Mouse (Mus musculus) brain, embryonic 14.5 days (tissue): ENCODE measurements at regions not wholly inside any gene's neighbourhood (a gene's known extent, or its start where the extent isn't known, plus 50 kb on each side); places are given as distances from the start of the nearest gene placed in this dataset.

Experiments
- CTCF ChIP-seq: fragments of 200-500 bp; IDR thresholded peaks from 2 replicates; pipeline ENCODE4 v1.5.1; 2012; ENCODE audit warnings: inconsistent platforms, mild to moderate bottlenecking, moderate library complexity, borderline replicate concordance; ENCODE audit not compliant: insufficient read depth, insufficient read length; ENCODE audit errors: extremely low read depth
- POLR2A ChIP-seq: fragments of 200-500 bp; IDR thresholded peaks from 2 replicates; pipeline ENCODE4 v1.6.1; 2012; ENCODE audit warnings: mild to moderate bottlenecking, inconsistent platforms, borderline replicate concordance; ENCODE audit not compliant: poor library complexity, insufficient read depth, insufficient read length, severe bottlenecking; ENCODE audit errors: extremely low read depth

DNA sequence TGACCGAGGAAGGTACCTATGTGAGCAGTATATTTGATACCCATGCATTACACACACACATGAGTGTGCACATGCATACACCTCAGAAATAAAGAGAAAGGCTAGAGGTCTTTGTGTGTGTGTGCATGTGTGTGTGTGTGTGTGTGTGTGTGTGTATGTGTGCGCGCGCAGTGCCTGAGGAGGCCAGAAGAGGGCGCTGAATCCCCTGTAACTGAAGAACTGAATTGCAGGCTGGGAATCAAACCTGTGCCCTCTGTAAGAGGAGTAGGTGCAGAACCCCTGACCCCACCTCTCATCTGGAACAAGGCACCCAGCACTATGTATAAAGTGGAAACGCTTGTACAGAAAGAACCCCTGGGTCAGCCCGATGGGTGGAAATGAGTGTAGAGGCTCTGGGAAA lies 125.0 kb downstream of the Bmp7 start:
- TF ChIP-seq CTCF (0 out of 2 replicates have a peak, but pooled peaks have one; percentile 9), POLR2A (no peak)
